Mouse (Mus musculus): ENCODE data around the gene Spem2. TPM values are rescaled to one million over a fixed set of nuclear protein-coding genes. Genes with fewer than 3 reads are reported as not detected.
A peak's percentile ranks its signal among the peaks of the same experiment; 100 is the strongest.

Spem2 gene
- polyA plus RNA-seq, 1 experiment from 2014 or later: not detected

GRCm38 (mm10) chr11:69778258-69778982 is 39.8 kb downstream of the Spem2 start:
- H3K4me3 ChIP-seq (replicated peaks; ENCODE audit: low read length): no peak overlapping the region
- no peaks in the 10 kb centered on the region for H3K36me3 ChIP-seq (ENCODE audit: control insufficient read depth, insufficient read depth, low read length)
- 67% methylated on average over 23 of the region's 23 CpGs for WGBS
- ATAC-seq (ENCODE audit: insufficient read depth, low FRiP score): no peak
- no peaks in the 10 kb centered on the region for H3K27me3 ChIP-seq (ENCODE audit: control insufficient read depth, insufficient read depth, low read length)
- no peak overlapping the region for H3K27ac ChIP-seq (ENCODE audit: low read length)
- no peaks in the 10 kb centered on the region for H3K4me1 ChIP-seq (ENCODE audit: control insufficient read depth, insufficient read depth, low read length)
- no peaks in the 10 kb centered on the region for H3K9me3 ChIP-seq (replicated peaks; ENCODE audit: control insufficient read depth, low read length)
- H3K9ac ChIP-seq (ENCODE audit: low read length): no peak overlapping the region
- no peak overlapping the region for H3K4me2 ChIP-seq (ENCODE audit: low read depth, low read length)

GRCm38 (mm10) chr11:69777504-69778257 is 40.6 kb downstream of the Spem2 start:
- no peaks in the 10 kb centered on the region for H3K4me1 ChIP-seq (ENCODE audit: control insufficient read depth, insufficient read depth, low read length)
- no peak overlapping the region for H3K4me2 ChIP-seq (ENCODE audit: low read depth, low read length)
- 65% methylated on average over 26 of the region's 26 CpGs for WGBS
- no peaks in the 10 kb centered on the region for H3K27me3 ChIP-seq (ENCODE audit: control insufficient read depth, insufficient read depth, low read length)
- H3K36me3 ChIP-seq (ENCODE audit: control insufficient read depth, insufficient read depth, low read length): no peaks in the 10 kb centered on the region
- H3K9me3 ChIP-seq (replicated peaks; ENCODE audit: control insufficient read depth, low read length): no peaks in the 10 kb centered on the region
- ATAC-seq (ENCODE audit: insufficient read depth, low FRiP score): peak; percentile 5; the same call in 1 of the 2 replicates
- no peak overlapping the region for H3K27ac ChIP-seq (ENCODE audit: low read length)
- no peak overlapping the region for H3K4me3 ChIP-seq (replicated peaks; ENCODE audit: low read length)
- no peak overlapping the region for H3K9ac ChIP-seq (ENCODE audit: low read length)

GRCm38 (mm10) chr11:69776488-69776887 is 41.8 kb downstream of the Spem2 start:
- ATAC-seq (ENCODE audit: insufficient read depth, low FRiP score): no peak
- WGBS: 81% methylated on average over 20 of the region's 20 CpGs
- Histone ChIP-seq H3K4me3 (replicated peaks; ENCODE audit: low read length) (no peak overlapping the region), H3K27me3 (ENCODE audit: control insufficient read depth, insufficient read depth, low read length) (no peaks in the 10 kb centered on the region), H3K4me1 (ENCODE audit: control insufficient read depth, insufficient read depth, low read length) (no peaks in the 10 kb centered on the region), H3K36me3 (ENCODE audit: control insufficient read depth, insufficient read depth, low read length) (no peaks in the 10 kb centered on the region), H3K9ac (ENCODE audit: low read length) (no peak overlapping the region), H3K9me3 (replicated peaks; ENCODE audit: control insufficient read depth, low read length) (no peaks in the 10 kb centered on the region), H3K4me2 (ENCODE audit: low read depth, low read length) (no peak overlapping the region), H3K27ac (ENCODE audit: low read length) (no peak overlapping the region)

- H3K9me3 ChIP-seq (replicated peaks; ENCODE audit: control insufficient read depth, low read length): no peaks in the 10 kb centered on the region
- no peak overlapping the region for H3K27ac ChIP-seq (ENCODE audit: low read length)
- no peaks in the 10 kb centered on the region for H3K4me1 ChIP-seq (ENCODE audit: control insufficient read depth, insufficient read depth, low read length)
- no peak overlapping the region for H3K4me2 ChIP-seq (ENCODE audit: low read depth, low read length)
- no peaks in the 10 kb centered on the region for H3K27me3 ChIP-seq (ENCODE audit: control insufficient read depth, insufficient read depth, low read length)
- no peak overlapping the region for H3K9ac ChIP-seq (ENCODE audit: low read length)
- no peak overlapping the region for H3K4me3 ChIP-seq (replicated peaks; ENCODE audit: low read length)
- 61% methylated on average over 10 of the region's 10 CpGs for WGBS
- no peaks in the 10 kb centered on the region for H3K36me3 ChIP-seq (ENCODE audit: control insufficient read depth, insufficient read depth, low read length)
- ATAC-seq (ENCODE audit: insufficient read depth, low FRiP score): no peak
Measured at GRCm38 (mm10) chr11:69775716-69776115, 42.5 kb downstream of the Spem2 start.

GRCm38 (mm10) chr11:69774961-69775360 is 43.3 kb downstream of the Spem2 start:
- no peaks in the 10 kb centered on the region for H3K9me3 ChIP-seq (replicated peaks; ENCODE audit: control insufficient read depth, low read length)
- H3K27me3 ChIP-seq (ENCODE audit: control insufficient read depth, insufficient read depth, low read length): no peaks in the 10 kb centered on the region
- H3K4me3 ChIP-seq (replicated peaks; ENCODE audit: low read length): no peak overlapping the region
- H3K9ac ChIP-seq (ENCODE audit: low read length): no peak overlapping the region
- H3K4me2 ChIP-seq (ENCODE audit: low read depth, low read length): no peak overlapping the region
- H3K4me1 ChIP-seq (ENCODE audit: control insufficient read depth, insufficient read depth, low read length): no peaks in the 10 kb centered on the region
- WGBS: 72% methylated on average over 5 of the region's 5 CpGs
- ATAC-seq (ENCODE audit: insufficient read depth, low FRiP score): no peak
- H3K36me3 ChIP-seq (ENCODE audit: control insufficient read depth, insufficient read depth, low read length): no peaks in the 10 kb centered on the region
- no peak overlapping the region for H3K27ac ChIP-seq (ENCODE audit: low read length)

- H3K9me3 ChIP-seq (replicated peaks; ENCODE audit: control insufficient read depth, low read length): no peaks in the 10 kb centered on the region
- no peak for ATAC-seq (ENCODE audit: insufficient read depth, low FRiP score)
- peak overlapping the region; percentile 78 for H3K4me2 ChIP-seq (ENCODE audit: low read depth, low read length)
- H3K4me3 ChIP-seq (replicated peaks; ENCODE audit: low read length): 0 out of 2 replicates have a peak overlapping the region, but pooled peaks have one; percentile 76
- H3K27ac ChIP-seq (ENCODE audit: low read length): peak overlapping the region; percentile 89
- WGBS: 40% methylated on average over 4 of the region's 4 CpGs
- no peaks in the 10 kb centered on the region for H3K27me3 ChIP-seq (ENCODE audit: control insufficient read depth, insufficient read depth, low read length)
- peak overlapping the region; percentile 97; the same call in 1 of the 2 replicates for H3K9ac ChIP-seq (ENCODE audit: low read length)
- peaks cover 23% of the 10 kb centered on the region for H3K4me1 ChIP-seq (ENCODE audit: control insufficient read depth, insufficient read depth, low read length)
- no peaks in the 10 kb centered on the region for H3K36me3 ChIP-seq (ENCODE audit: control insufficient read depth, insufficient read depth, low read length)
Measured at GRCm38 (mm10) chr11:69767625-69767909, 50.7 kb downstream of the Spem2 start.

- no peak for ATAC-seq (ENCODE audit: insufficient read depth, low FRiP score)
- H3K36me3 ChIP-seq (ENCODE audit: control insufficient read depth, insufficient read depth, low read length): no peaks in the 10 kb centered on the region
- peaks cover 23% of the 10 kb centered on the region for H3K4me1 ChIP-seq (ENCODE audit: control insufficient read depth, insufficient read depth, low read length)
- H3K27me3 ChIP-seq (ENCODE audit: control insufficient read depth, insufficient read depth, low read length): no peaks in the 10 kb centered on the region
- peak overlapping the region; percentile 89 for H3K27ac ChIP-seq (ENCODE audit: low read length)
- peak overlapping the region; percentile 97 for H3K9ac ChIP-seq (ENCODE audit: low read length)
- 52% methylated on average over 13 of the region's 13 CpGs for WGBS
- H3K4me3 ChIP-seq (replicated peaks; ENCODE audit: low read length): peak overlapping the region; percentile 76
- peak overlapping the region; percentile 78 for H3K4me2 ChIP-seq (ENCODE audit: low read depth, low read length)
- no peaks in the 10 kb centered on the region for H3K9me3 ChIP-seq (replicated peaks; ENCODE audit: control insufficient read depth, low read length)
Measured at GRCm38 (mm10) chr11:69766872-69767624, 51.2 kb downstream of the Spem2 start.

Measured in stomach, embryonic 16.5 days (tissue).